Mouse (Mus musculus): ENCODE data around the gene Rbfox3. TPM values are rescaled to one million over a fixed set of nuclear protein-coding genes. Genes with fewer than 3 reads are reported as not detected.

Gene Rbfox3
- polyA plus RNA-seq, 1 experiment from 2014 or later = 3.9 TPM

DNA sequence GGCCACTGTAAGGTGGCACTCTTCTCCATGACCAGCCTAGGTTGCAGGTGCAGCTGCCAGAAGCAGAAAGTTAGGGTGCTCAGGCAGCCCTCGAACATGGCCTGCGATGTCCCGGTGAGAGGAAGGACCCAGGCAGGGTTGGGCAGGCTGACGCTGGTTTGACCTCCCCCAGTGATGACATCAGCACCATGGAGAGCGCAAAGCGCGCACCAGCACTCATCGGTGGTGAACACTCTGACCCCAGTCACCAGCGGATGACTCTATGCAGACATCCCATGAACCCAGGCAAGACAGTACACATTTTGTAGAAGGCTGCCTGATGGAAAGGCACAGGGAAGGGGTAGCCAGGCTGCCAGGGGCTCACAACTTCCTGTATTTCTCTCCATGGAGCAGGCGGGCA lies 308.3 kb downstream of the Rbfox3 start:
- Histone ChIP-seq H3K27me3 (peaks cover 12% of the 10 kb centered on the region), H3K36me3 (no peaks in the 10 kb centered on the region)
- WGBS = 2% methylated on average over 10 of the region's 10 CpGs

DNA sequence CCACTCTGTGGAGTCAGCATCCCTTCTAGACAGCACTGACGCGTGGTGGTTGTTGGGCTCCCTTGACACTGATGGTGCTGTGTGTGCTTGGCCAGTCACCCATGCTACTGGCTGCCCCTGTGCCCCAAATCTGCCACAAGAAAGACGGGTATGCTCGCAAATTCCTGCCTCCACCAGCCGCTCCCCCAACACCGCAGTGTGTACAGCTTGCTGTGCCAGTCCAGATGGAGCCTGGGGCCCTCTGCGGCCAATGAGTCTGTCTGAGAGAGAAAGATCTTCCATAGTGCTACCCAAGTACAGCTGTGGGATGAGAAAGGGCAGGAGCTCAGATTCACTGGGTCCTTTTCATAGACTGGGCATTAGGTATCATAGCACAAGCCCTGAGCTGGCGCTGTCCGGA lies 309.9 kb downstream of the Rbfox3 start:
- Histone ChIP-seq H3K4me1 (no peaks in the 10 kb centered on the region), H3K4me3 (no peak overlapping the region), H3K36me3 (no peaks in the 10 kb centered on the region), H3K4me2 (replicated peaks) (no peak overlapping the region), H3K9me3 (no peaks in the 10 kb centered on the region), H3K27ac (no peak overlapping the region), H3K27me3 (peaks cover 12% of the 10 kb centered on the region), H3K9ac (no peak overlapping the region)
- no peak for ATAC-seq (ENCODE audit: insufficient number of reproducible peaks, insufficient read depth, low FRiP score, low TSS enrichment)
- 60% methylated on average over 9 of the region's 9 CpGs for WGBS

More for the DNA sequence above, 308.3 kb downstream of the Rbfox3 start:
- Histone ChIP-seq H3K4me3 (no peak overlapping the region), H3K4me1 (no peaks in the 10 kb centered on the region), H3K9ac (no peak overlapping the region), H3K27ac (no peak overlapping the region), H3K4me2 (replicated peaks) (no peak overlapping the region), H3K9me3 (no peaks in the 10 kb centered on the region)
- no peak for ATAC-seq (ENCODE audit: insufficient number of reproducible peaks, insufficient read depth, low FRiP score, low TSS enrichment)

DNA sequence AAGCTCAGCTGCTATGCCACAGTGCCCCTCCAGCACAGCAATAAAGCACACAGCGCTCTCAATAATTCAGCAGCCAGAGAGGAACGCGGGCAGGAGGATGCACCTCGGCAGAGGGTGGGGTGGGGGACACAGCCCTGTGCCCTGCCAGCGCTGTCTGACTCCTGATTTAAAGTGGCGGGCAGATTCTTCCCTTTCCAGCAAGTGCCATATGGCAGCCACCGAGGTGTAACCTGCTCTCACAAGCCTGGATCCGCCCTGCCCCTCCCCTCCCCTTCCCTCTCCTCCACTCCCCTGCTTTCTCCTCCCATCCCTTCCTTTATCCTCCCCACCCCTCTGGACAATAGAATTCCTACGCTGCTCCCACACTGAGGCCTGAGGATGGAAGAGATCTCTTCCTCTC lies 311.2 kb downstream of the Rbfox3 start:
- no peaks in the 10 kb centered on the region for H3K36me3 ChIP-seq
- no peak overlapping the region for H3K9ac ChIP-seq
- H3K4me3 ChIP-seq = no peak overlapping the region
- WGBS = 7% methylated on average over 9 of the region's 9 CpGs
- no peaks in the 10 kb centered on the region for H3K4me1 ChIP-seq
- no peak for ATAC-seq (ENCODE audit: insufficient number of reproducible peaks, insufficient read depth, low FRiP score, low TSS enrichment)
- no peak overlapping the region for H3K4me2 ChIP-seq (replicated peaks)
- H3K27ac ChIP-seq = no peak overlapping the region
- no peaks in the 10 kb centered on the region for H3K9me3 ChIP-seq
- peaks cover 12% of the 10 kb centered on the region for H3K27me3 ChIP-seq

DNA sequence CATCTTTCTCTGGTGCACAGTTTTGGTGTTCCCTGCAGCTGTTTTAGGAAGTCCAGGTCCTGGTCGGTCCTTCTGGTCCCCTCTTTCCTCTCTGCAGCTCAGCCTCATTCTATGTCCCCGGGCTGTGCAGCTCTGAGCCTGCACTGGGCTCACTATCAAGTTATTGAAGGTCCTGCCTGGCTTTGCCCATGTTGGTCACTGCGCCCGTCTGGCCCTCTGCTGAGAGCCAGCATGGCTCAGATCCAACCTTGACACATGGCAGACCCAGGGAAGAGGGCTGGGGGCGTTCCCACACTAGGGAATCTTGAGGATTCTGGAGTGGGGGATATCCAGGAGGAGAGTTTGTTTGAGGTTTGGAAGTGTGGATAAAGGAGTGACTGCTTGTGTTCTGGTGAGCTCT lies 312.7 kb downstream of the Rbfox3 start:
- Histone ChIP-seq H3K36me3 (no peaks in the 10 kb centered on the region), H3K27ac (no peak overlapping the region), H3K9me3 (no peaks in the 10 kb centered on the region), H3K27me3 (peaks cover 12% of the 10 kb centered on the region), H3K9ac (no peak overlapping the region), H3K4me2 (replicated peaks) (no peak overlapping the region), H3K4me3 (no peak overlapping the region), H3K4me1 (no peaks in the 10 kb centered on the region)
- no peak for ATAC-seq (ENCODE audit: insufficient number of reproducible peaks, insufficient read depth, low FRiP score, low TSS enrichment)
- 66% methylated on average over 5 of the region's 5 CpGs for WGBS

DNA sequence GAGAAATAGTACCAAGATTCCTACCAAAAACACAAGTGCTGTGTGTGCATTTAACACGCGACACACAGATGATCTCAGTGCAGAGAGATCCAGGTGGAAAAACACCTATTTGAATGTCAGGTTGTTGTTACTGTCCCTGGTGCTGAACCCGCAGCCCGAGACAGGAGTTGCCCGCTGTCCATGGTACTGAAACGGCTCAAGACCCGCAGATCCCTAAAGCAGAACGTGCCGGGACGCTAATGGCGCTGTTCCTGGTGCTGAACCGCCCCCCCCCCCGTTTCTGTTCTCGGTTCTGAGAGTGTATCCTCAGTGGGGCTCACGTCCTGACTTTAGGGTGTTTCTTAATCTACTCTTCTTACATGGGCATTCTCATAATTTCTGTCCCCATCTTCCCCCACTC lies 326.6 kb downstream of the Rbfox3 start:
- Histone ChIP-seq H3K4me1 (no peaks in the 10 kb centered on the region), H3K27me3 (no peaks in the 10 kb centered on the region; the same call in 1 of the 2 replicates), H3K9me3 (no peaks in the 10 kb centered on the region), H3K27ac (no peak overlapping the region), H3K9ac (no peak overlapping the region), H3K4me3 (no peak overlapping the region), H3K36me3 (no peaks in the 10 kb centered on the region), H3K4me2 (replicated peaks) (no peak overlapping the region)
- 4% methylated on average over 15 of the region's 15 CpGs for WGBS
- no peak for ATAC-seq (ENCODE audit: insufficient number of reproducible peaks, insufficient read depth, low FRiP score, low TSS enrichment)

DNA sequence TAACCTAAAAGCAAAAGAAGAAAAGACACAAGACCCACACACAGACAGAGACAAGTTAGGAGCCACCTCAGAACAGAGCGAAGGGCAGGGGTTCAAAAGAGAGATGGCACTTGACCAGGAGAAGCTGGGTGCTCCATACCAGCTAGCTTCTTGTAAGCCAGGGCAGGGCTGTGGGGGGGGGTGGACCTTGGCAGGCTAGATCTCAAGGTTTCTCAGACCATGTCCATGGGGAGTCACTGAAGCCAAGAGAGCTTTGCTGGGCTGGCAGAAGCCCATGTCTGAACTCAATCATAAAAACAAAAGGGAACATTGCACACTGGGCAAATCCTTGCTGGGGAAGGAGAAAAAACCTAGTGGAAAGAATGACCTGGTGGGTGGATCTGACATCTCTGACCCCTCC lies 327.4 kb downstream of the Rbfox3 start:
- ATAC-seq (ENCODE audit: insufficient number of reproducible peaks, insufficient read depth, low FRiP score, low TSS enrichment) = no peak
- H3K27ac ChIP-seq = no peak overlapping the region
- H3K4me3 ChIP-seq = no peak overlapping the region
- H3K4me2 ChIP-seq (replicated peaks) = no peak overlapping the region
- no peaks in the 10 kb centered on the region; the same call in 1 of the 2 replicates for H3K27me3 ChIP-seq
- 97% methylated on average over 1 of the region's 1 CpGs for whole genome bisulfite sequencing
- H3K36me3 ChIP-seq = no peaks in the 10 kb centered on the region
- no peak overlapping the region for H3K9ac ChIP-seq
- H3K4me1 ChIP-seq = no peaks in the 10 kb centered on the region
- no peaks in the 10 kb centered on the region for H3K9me3 ChIP-seq

DNA sequence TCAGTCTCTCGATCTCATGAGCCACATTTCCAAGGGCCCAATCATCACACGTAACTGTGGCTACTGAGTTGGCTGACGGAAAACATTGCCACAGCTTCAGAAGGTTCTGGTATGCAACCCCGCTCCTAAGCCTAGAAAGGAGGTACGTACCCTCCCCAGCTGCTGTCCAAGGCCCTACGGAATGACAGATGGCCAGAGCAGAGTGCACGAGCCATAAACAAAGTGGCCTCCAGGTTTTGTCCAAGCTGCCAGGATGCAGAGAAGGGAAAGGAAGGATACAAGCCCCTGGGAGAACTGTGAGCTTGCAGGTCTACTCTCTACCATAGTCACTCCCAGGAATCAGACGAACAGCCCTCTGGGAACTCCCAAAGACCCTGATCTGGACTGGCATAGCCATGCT lies 327.8 kb downstream of the Rbfox3 start:
- H3K4me2 ChIP-seq (replicated peaks) = no peak overlapping the region
- H3K4me1 ChIP-seq = no peaks in the 10 kb centered on the region
- 94% methylated on average over 8 of the region's 8 CpGs for WGBS
- H3K36me3 ChIP-seq = no peaks in the 10 kb centered on the region
- no peak overlapping the region for H3K27ac ChIP-seq
- no peaks in the 10 kb centered on the region; the same call in 1 of the 2 replicates for H3K27me3 ChIP-seq
- H3K9me3 ChIP-seq = no peaks in the 10 kb centered on the region
- no peak overlapping the region for H3K4me3 ChIP-seq
- H3K9ac ChIP-seq = no peak overlapping the region
- no peak for ATAC-seq (ENCODE audit: insufficient number of reproducible peaks, insufficient read depth, low FRiP score, low TSS enrichment)

DNA sequence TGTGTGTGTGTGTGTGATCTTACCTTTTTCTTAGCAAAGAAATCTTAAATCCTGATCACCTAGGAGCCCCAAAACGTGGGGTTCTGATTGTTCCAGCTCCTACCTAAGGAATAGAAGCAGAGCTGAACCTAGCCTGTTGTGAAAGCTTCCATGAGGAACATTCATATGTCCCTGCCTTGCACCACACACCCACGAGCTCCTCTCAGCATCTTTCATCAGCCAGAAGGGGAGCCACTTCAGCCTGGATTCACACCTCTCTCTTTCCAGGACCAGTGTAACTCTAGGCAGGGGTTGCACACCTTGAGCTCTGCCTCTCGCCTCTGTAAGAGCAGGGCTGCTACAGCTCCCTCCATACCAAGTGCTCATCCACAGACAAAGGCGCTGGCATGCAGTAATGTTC lies 330.4 kb downstream of the Rbfox3 start:
- no peak for ATAC-seq (ENCODE audit: insufficient number of reproducible peaks, insufficient read depth, low FRiP score, low TSS enrichment)
- WGBS = 49% methylated on average over 4 of the region's 4 CpGs
- H3K9ac ChIP-seq = no peak overlapping the region
- no peaks in the 10 kb centered on the region for H3K4me1 ChIP-seq
- no peak overlapping the region for H3K4me2 ChIP-seq (replicated peaks)
- H3K27ac ChIP-seq = no peak overlapping the region
- H3K4me3 ChIP-seq = no peak overlapping the region
- H3K36me3 ChIP-seq = no peaks in the 10 kb centered on the region
- no peaks in the 10 kb centered on the region for H3K9me3 ChIP-seq
- H3K27me3 ChIP-seq = peaks cover 19% of the 10 kb centered on the region; the same call in 1 of the 2 replicates

DNA sequence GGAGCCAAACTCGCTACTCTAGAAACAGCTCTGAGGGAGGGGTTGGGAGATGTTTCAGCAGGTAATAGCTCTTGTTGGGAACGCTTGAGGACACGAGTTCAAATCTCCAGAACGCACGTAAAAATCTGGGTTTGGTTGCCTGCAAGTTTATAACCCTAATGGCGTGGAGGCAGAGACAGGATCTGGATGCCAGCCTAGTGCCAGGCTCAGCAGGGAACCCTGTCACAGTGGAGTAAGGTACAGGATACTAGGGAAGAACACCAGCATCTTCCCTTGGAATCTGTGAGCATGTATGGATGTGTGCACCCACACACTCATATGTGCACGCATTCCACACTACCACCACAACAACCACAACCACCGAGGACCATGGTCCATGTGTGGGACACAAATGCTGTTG lies 331.8 kb downstream of the Rbfox3 start:
- Histone ChIP-seq H3K27ac (no peak overlapping the region), H3K4me2 (replicated peaks) (no peak overlapping the region), H3K9me3 (no peaks in the 10 kb centered on the region), H3K36me3 (no peaks in the 10 kb centered on the region), H3K4me3 (no peak overlapping the region), H3K4me1 (no peaks in the 10 kb centered on the region), H3K27me3 (peaks cover 19% of the 10 kb centered on the region; the same call in 1 of the 2 replicates), H3K9ac (no peak overlapping the region)
- WGBS = 83% methylated on average over 8 of the region's 8 CpGs
- ATAC-seq (ENCODE audit: insufficient number of reproducible peaks, insufficient read depth, low FRiP score, low TSS enrichment) = no peak

DNA sequence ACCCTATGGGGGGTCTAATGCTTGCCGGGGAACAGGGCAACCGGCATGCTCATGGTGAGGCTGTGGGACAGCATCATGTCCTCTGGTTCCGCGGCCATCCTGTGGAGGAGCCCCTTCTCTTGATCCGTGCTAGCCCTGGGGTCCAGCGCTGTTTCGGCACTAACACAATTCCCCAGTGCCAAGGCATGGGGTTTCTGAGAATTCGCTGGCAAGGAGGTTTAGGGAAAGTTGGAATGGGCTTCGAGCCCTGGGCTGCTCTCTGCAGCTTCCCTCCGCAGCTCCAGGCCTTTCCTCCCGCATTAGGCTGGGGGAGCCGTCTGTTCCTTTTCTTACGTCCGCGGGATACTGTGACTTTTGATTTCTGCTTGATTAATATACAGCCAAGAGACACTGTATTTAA lies 334.1 kb downstream of the Rbfox3 start:
- H3K9ac ChIP-seq = no peak overlapping the region
- H3K4me3 ChIP-seq = no peak overlapping the region
- no peaks in the 10 kb centered on the region for H3K9me3 ChIP-seq
- no peak overlapping the region for H3K27ac ChIP-seq
- H3K36me3 ChIP-seq = no peaks in the 10 kb centered on the region
- H3K4me2 ChIP-seq (replicated peaks) = no peak overlapping the region
- 70% methylated on average over 15 of the region's 15 CpGs for WGBS
- peaks cover 37% of the 10 kb centered on the region for H3K27me3 ChIP-seq
- ATAC-seq (ENCODE audit: insufficient number of reproducible peaks, insufficient read depth, low FRiP score, low TSS enrichment) = no peak
- no peaks in the 10 kb centered on the region for H3K4me1 ChIP-seq

DNA sequence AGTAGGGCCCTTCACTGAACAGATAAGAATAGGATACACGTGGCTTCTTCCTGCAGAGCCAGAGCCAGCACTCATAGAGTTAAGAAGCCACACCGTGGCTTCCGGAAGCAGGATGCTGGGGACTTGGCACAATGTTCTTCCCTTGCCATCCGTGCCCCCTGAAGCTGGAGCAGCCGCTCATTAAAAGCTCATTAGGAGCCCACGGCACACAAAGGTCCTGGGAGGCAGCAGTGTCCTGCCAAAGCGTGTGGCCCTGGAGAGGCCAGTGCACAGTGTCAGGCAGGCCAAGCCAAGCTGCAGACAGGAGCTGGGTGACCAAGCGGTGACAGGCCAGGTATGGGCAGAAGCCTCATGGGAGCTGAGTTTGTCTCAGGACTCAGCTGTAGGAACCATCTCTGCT lies 334.8 kb downstream of the Rbfox3 start:
- no peaks in the 10 kb centered on the region for H3K9me3 ChIP-seq
- no peak for ATAC-seq (ENCODE audit: insufficient number of reproducible peaks, insufficient read depth, low FRiP score, low TSS enrichment)
- no peaks in the 10 kb centered on the region for H3K36me3 ChIP-seq
- no peak overlapping the region for H3K27ac ChIP-seq
- no peaks in the 10 kb centered on the region for H3K4me1 ChIP-seq
- no peak overlapping the region for H3K4me2 ChIP-seq (replicated peaks)
- peaks cover 44% of the 10 kb centered on the region for H3K27me3 ChIP-seq
- no peak overlapping the region for H3K4me3 ChIP-seq
- 58% methylated on average over 8 of the region's 8 CpGs for WGBS
- no peak overlapping the region for H3K9ac ChIP-seq

DNA sequence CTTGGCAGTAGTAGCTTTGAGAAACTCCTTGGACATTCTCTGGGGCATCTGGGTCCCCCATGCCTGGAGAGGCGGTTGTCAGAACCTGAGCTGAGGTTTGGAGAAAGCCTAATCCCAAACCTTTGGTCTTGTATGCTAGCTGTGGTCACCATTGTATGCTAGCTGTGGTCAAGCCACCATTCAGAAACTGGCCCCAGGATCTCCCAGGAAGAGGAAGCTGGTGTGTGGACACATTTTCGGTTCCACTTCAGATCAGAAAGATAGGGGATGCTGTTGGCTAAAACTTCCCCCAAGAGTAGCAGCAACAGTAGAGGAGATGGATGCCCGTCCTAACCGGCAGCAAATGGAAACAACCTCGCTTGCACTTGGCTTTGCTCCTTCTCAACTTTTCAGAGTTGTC lies 337.0 kb downstream of the Rbfox3 start:
- Histone ChIP-seq H3K27ac (no peak overlapping the region), H3K9ac (no peak overlapping the region), H3K36me3 (no peaks in the 10 kb centered on the region), H3K9me3 (no peaks in the 10 kb centered on the region), H3K4me1 (peaks cover 7% of the 10 kb centered on the region; the same call in 1 of the 2 replicates), H3K4me3 (no peak overlapping the region), H3K4me2 (replicated peaks) (no peak overlapping the region), H3K27me3 (peaks cover 66% of the 10 kb centered on the region)
- no peak for ATAC-seq (ENCODE audit: insufficient number of reproducible peaks, insufficient read depth, low FRiP score, low TSS enrichment)
- 82% methylated on average over 5 of the region's 5 CpGs for WGBS

DNA sequence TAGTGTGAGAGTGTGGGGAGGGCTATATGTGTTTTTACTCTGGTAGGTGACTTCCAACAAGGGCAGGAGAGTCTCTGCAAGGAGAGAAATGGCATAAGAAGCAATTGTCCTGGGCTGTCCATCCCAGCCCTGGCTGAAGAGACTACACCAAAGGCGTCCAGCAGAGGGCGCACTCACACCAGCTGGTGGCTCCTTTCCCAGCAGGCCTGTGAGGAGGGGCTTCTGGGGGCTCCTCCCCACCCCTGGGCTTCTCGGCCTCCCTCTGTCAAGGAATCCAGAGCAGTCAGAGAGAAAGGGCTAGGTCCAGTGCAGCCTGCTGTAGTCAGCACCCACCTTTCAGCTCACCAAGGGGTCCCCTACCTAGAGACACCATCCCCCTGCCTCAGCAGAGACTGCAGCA lies 337.8 kb downstream of the Rbfox3 start:
- ATAC-seq (ENCODE audit: insufficient number of reproducible peaks, insufficient read depth, low FRiP score, low TSS enrichment) = no peak
- Histone ChIP-seq H3K4me2 (replicated peaks) (no peak overlapping the region), H3K27me3 (peaks cover 74% of the 10 kb centered on the region), H3K27ac (no peak overlapping the region), H3K36me3 (no peaks in the 10 kb centered on the region), H3K9ac (no peak overlapping the region), H3K4me1 (peaks cover 10% of the 10 kb centered on the region; the same call in 1 of the 2 replicates), H3K4me3 (no peak overlapping the region), H3K9me3 (no peaks in the 10 kb centered on the region)
- 0% methylated on average over 3 of the region's 3 CpGs for WGBS
